Mouse (Mus musculus): ENCODE data around the gene Cdh23.
A peak's percentile ranks its signal among the peaks of the same experiment; 100 is the strongest.

Cdh23 gene

DNA sequence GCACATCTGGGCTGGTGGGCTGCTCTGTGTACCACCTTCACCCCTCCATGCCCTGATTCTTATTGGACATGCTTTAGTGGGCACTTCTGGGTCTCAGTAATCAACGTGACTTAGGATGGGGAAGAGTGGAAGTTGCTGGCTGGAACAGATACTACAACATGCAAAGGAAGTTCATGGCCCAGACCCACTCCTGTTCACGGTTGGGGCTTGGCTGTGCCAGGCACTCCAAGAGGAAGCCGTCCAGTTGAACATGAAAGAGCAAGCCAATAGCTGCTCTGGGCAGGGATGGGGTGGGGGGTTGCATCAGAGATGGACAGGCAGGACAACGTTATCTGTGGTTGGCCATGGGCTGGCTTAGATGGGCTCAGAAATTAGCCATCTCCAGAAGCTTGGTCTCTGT is 328.4 kb downstream of the Cdh23 start:
- no peak for DNase-seq (ENCODE audit: low spot score)

GRCm38 (mm10) chr10:60367145-60367544 is 329.1 kb downstream of the Cdh23 start:
- no peak for DNase-seq (ENCODE audit: low spot score)

DNA sequence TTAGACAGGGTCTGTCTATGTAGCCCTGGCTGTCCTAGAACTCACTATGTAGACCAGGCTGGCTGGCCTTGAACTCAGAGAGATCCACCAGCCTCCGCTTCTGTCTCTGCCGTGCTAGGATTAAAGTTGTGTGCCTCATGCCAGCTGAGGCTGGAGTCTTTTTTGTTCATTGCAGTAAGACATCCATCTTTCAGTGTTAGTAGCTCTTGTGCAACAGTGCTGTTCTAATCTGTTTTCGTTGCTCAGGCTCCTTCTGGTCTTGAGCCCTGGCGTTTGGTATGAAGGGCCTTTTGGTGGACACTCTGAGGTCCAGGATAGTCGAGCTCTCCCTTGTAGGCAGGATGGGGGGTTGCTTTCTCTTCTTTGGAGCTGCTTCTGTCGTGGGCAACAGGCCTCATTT is 332.9 kb downstream of the Cdh23 start:
- DNase-seq (ENCODE audit: low spot score), result no peak

DNA sequence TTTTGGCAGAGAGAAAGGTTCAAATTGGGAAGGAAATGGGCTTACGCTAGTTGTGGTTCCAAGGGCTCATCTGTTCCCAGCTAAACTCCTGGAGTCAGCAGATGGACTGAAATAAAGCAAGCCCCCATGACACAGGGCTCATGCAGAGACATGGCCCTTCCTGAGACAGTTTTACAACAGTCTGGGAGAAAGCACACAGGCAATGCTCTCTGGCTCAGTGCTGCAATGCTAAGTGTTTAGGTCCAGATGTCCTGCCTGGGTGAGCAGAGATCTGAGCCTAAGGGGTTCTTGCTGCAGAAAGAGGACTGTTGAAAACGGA is 334.0 kb downstream of the Cdh23 start:
- DNase-seq (ENCODE audit: low spot score), result no peak

DNA sequence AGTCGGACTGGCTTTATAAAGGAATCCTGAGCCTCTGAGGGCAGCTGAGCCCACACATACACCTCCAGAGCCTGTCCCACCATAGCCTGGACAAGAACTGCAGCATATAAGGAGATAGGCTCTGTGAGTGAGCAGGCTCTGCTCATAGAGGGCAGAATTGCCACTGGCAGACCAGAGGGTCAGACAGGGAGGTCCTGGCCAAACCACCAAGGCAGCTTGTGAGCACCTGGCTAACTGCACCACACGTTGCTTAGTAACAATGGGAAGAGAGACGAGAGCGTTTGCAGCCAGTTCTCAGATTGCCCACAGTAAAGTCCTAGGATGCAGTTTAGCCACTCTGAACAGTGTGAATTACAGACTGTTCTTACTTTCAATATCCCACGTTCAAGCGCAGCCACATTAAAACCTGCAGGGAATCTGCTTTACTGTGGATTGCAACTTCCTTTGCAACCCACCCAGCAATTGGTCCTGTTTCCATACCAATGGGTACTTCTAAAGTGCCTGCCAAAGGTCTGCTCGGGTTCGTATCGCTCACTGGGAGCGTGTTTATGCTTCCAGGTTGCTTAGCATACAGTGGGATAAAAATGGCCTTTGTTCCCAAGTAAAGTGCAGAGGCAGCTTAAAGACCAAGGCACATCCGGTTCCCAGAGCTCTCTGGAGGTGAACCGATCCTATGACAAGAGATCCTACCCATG is 334.5 kb downstream of the Cdh23 start:
- DNase-seq (ENCODE audit: low spot score), result peak; percentile 6

GRCm38 (mm10) chr10:60358776-60359175 is 337.5 kb downstream of the Cdh23 start:
- DNase-seq (ENCODE audit: low spot score), result peak; percentile 9

- no peak for DNase-seq (ENCODE audit: low spot score)
These were observed 338.4 kb downstream of the Cdh23 start for GRCm38 (mm10) chr10:60357901-60358300.

GRCm38 (mm10) chr10:60357441-60357840 is 338.8 kb downstream of the Cdh23 start:
- DNase-seq (ENCODE audit: low spot score), result no peak

- peak; percentile 15 for DNase-seq (ENCODE audit: low spot score)
These were observed 341.2 kb downstream of the Cdh23 start for GRCm38 (mm10) chr10:60354881-60355677.

DNA sequence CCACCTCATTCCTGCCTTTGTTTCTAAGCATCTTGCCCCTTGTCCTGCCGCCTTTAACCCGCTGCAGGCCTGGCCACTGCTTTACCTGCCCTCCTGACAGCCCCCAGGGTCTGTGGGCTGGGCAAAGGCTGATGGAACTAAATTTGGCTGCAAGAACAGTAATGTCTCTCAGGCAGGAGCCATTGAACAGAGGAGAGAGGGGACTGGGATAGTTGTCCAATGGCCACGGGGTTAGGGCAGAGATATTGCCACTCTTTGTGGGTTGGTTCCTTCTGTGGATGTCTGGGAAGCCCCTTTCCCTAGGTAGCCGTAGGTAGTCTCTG is 342.3 kb downstream of the Cdh23 start:
- DNase-seq (ENCODE audit: low spot score), result no peak

DNA sequence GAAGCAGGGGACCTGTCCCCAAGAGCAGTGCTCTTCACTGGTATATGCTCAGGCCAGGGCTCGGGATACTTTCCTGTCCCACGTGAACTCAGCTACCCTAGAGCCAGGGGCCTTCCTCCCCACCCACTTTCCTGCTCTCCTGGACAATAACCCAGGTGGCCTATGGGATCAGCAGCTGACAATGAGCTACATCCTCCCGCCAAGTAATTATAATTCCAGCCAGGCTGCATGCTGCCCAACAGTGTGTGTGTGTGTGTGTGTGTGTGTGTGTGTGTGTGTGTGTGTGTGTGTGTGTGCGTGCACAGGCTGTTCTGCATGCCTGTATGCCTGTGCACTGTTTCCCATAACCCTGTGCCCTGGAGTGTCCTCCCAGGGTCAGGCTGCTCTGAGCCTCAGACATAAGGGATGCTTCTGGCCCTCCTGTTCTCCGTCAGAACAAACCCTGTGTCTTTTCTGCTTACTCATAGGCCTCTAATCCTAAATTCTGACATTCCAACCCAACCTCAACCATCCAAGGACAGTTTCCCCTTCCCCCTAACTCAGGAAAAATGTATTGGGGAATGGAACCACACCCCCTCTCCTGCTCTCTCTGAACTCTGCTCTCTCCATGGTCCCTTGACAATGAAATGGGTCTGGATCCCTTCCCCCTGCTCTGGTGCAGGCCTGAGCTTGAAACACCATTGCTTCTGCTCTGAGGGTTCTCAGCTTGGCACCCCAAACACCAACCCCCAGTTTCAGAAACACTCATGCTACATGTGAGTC is 342.9 kb downstream of the Cdh23 start:
- DNase-seq (ENCODE audit: low spot score), result no peak

DNA sequence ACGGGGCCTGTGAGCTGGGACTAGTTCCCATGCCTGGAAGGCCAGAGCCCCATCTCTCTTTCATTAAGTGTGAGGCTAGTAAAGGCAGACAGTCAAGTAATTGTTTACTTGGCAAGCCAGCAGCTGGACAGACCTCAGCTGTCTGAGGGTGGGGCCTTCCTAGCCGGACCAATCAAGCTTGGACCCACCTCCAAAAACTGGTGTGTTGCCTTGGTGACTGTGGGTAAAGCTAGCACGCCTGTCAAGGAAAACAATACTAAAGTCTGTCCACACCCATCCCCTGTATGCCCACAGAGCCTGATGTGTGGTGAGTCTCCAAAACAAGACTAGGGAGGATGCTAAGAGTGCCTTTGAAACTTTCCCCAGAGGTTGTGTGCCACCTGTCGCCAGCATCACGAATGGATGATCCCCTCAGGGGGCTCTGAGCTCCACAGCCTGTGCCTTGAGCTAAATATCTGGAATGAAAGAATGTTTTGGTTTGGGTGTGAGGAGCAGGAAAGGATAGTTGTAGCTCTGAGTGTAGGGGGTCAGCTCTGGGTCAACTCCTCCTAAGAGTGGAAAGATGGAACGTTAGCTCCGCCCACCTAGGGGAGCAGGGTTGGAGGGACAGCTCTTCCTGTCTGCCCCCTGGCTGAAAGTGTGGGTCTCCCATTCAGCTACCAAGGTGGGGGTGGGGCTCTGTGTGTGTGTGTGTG is 344.4 kb downstream of the Cdh23 start:
- peak; percentile 79 for DNase-seq (ENCODE audit: low spot score)

- DNase-seq (ENCODE audit: low spot score), result no peak
These were observed 345.0 kb downstream of the Cdh23 start for GRCm38 (mm10) chr10:60351248-60351647.

GRCm38 (mm10) chr10:60350805-60351167 is 345.5 kb downstream of the Cdh23 start:
- peak; percentile 86 for DNase-seq (ENCODE audit: low spot score)

DNA sequence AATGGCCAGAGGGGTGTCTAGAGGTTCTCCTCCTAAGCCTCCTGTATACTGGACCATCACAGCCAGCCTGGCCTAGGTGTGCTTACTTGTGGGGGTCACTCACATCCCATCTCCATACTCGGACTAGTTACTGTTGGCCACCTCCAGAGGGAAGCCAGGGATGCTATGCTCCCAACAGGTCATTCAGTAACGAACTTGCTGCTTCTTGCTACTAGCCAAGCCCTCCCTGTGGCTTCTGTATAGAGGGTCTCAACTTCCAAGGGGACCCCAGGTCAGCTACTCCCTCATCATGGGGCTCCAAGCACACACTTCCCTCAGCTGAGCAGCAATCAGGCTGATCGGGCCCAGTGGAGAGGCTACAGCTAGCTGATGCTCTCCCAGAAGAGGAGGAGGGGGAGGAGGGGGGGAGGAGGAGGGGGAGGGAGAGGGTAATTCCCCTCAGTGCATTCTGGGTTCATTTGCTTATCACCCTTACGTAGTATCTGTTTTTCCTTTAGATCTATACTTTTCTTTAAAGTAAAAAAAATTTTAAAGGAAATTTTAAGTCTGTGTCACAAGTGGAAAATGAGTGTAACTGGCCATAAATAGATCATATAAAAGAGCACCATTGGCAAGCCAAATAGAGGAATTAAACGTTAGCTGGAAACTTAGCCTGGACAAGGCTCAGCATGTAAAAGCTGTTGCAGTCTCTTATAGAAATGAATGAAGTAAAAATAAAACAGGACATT is 346.0 kb downstream of the Cdh23 start:
- DNase-seq (ENCODE audit: low spot score), result no peak

DNA sequence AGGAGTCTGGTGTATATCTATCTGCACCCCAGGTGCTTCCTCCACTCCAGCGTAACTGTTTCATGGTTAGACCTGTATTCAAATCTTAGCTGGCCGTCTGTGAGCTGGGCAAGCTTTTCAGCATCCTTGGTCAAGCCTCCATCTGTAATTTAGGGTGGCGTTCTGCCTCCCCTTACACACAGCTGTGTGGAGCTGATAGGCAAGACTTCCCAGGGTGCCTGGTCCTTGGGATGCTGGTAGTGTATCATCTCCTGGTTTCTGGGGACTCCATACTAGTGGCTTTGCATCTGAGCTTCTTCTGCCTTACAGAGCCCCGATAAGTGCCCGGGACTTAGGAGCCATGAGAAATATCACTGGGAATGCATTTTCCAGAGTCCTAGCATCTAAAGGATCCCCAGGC is 346.6 kb downstream of the Cdh23 start:
- DNase-seq (ENCODE audit: low spot score), result no peak

DNA sequence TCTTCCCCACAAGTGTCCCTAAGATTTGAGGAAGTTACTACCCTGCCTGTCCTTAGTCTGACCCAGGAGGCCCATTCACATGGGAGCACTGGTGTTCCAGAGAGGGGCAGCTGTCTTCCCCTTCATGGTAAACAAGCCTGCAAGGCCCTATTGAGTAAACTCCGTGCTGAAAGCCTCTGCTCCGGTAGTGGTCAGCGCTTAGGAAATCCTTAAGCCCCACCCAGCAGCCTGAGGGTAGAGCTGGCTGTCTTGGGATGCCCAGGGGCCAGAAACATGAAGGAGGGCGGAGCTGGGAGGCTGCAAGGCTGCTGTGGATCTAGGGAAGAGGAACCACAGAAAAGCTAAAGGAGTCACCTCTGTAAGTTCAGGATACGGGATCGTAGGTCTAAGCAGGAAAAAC is 347.2 kb downstream of the Cdh23 start:
- peak; percentile 26 for DNase-seq (ENCODE audit: low spot score)

- DNase-seq (ENCODE audit: low spot score), result peak; percentile 7
These were observed 348.3 kb downstream of the Cdh23 start for GRCm38 (mm10) chr10:60347768-60348610.

DNA sequence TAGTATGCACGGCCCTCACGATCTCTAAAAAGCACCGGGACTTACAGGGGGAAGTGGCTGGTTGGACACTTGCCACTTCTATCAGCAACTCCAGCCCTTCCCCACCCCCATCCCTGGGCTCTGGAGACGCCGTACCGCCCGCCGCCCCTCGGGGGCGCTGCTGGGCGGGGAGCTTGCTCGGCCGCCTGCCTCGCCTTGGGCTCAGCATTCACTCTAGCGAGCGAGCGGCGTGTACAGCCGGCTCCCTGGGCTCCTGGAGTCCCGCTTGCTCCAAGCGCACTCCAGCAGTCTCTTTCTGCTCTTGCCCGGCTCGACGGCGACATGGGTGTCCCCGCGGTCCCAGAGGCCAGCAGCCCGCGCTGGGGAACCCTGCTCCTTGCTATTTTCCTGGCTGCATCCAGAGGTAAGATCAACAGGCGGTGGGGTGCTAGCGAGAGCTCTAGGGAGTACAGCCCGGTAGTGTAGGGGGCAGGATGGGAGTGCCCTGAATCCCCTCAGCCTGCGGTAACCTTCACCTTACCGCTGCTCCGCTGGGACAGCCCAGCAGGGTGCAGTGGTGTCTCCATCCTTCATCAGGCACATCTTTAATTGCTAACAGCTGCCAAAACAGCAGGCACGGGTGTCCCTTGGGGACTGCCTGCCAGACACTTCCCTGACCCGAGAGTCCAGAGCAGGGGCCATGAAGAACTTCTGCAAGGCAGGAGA is 349.4 kb downstream of the Cdh23 start, which contains the start of gene Vsir:
Gene Vsir (plus strand): TSS at position 151 of the 705 bp plus-strand sequence.
- DNase-seq (ENCODE audit: low spot score), result peak; percentile 86

DNA sequence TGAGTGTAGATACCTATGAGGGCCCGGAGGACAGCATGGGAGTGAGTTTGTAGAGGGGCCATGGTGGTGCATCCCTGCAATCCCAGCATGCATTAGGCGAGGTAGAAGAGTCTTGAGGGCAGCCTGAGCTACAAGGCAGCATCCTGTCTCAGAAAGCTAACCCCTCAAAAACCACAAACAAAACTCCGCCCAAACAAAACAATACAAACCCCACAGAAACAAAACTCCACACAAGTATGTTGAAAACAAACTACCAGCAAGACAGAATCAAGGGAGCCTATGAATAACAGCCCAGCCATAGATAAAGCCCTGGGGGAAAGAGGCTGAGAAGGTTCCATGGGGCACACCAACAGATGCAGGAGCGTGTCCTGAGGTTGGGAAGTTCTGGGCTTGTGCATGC is 350.2 kb downstream of the Cdh23 start:
- no peak for DNase-seq (ENCODE audit: low spot score)
